In genomic region chr6:21166611-21167010, GRCm38 (mm10) we compare ENCODE assay signal across 22 mouse cellular contexts. TPM values are rescaled to one million over a fixed set of nuclear protein-coding genes. Genes with fewer than 3 reads are reported as not detected.
DNase-seq lines count a peak whose midpoint lies in the region.
"Had no signal": no experiment of that assay in that cellular context is flagged by ENCODE, and none has a peak within 500 bp of the region (broad histone marks: within the 10 kb centered on the region; RNA-seq: fewer than 3 reads in every experiment).

No protein-coding gene starts in this region.

- H3K36me3 ChIP-seq in embryonic facial prominence, embryonic 10.5 days (replicated peaks): no peaks in the 10 kb centered on the region
- H3K36me3 ChIP-seq: G1E had no signal

- WGBS in embryonic facial prominence, embryonic 10.5 days: 83% methylated on average over 1 of the region's 1 CpGs

- no peak overlapping the region for H3K4me3 ChIP-seq in embryonic facial prominence, embryonic 10.5 days

- no peaks in the 10 kb centered on the region for H3K4me1 ChIP-seq in embryonic facial prominence, embryonic 10.5 days

- H3K9me3 ChIP-seq in embryonic facial prominence, embryonic 10.5 days: no peaks in the 10 kb centered on the region
- H3K9me3 ChIP-seq: G1E had no signal

- no peak overlapping the region for H3K27ac ChIP-seq in embryonic facial prominence, embryonic 10.5 days (replicated peaks)

- peak; percentile 82 for DNase-seq in fat pad, adult 2 months (ENCODE audit: extremely low read depth, low read depth, low spot score)
- peak; percentile 88 for DNase-seq in gonadal fat pad, adult 2 months (ENCODE audit: low read depth)
- DNase-seq in embryonic facial prominence, embryonic 10.5 days (ENCODE audit: low spot score): no peak
- DNase-seq in adrenal gland, postnatal 4 days (ENCODE audit: low spot score in 2 of 2): no peak
- DNase-seq: adrenal gland, adult 2 months; adrenal gland, adult 8-10 months; adrenal gland, postnatal 10 days; adrenal gland, postnatal 14 days; adrenal gland, postnatal 25 days; adrenal gland, postnatal 36 days; B cell, adult 2 months; cerebellum, adult 11 months; cerebellum, adult 11-12 months; cerebellum, adult 18-20 months; cerebellum, adult 2 months had no signal

- H3K27me3 ChIP-seq in embryonic facial prominence, embryonic 10.5 days (replicated peaks; ENCODE audit: low read depth, poor library complexity, severe bottlenecking): no peaks in the 10 kb centered on the region
- H3K27me3 ChIP-seq: CH12.LX had no signal

RNA-seq across cellular contexts. Expression of gene Kcnd2, which starts 48.7 kb away (rescaled TPM):
- 0.06 and 0.19 TPM in 2 replicates for polyA plus RNA-seq in gonadal fat pad, adult 2 months (2012; rRNA removed)
- polyA plus RNA-seq in embryonic facial prominence, embryonic 10.5 days (2016; fragmentation: Nextera tagmentation; extraction: Ambion mirVana): 0.29 and 0.32 TPM in 2 replicates
- 1 to 10 TPM; 2.5 to 2.8 TPM for total RNA-seq in adrenal gland, postnatal 4 days (2021)
- total RNA-seq: CH12.LX, MEL had no signal
- polyA plus RNA-seq: activated CD4-positive, CD25-positive, alpha-beta regulatory T cell, adult 4 months; C2C12; CD4-positive, CD25-positive, alpha-beta regulatory T cell, adult 4 months; G1E; Patski had no signal

Comparison
In these comparisons a context has a peak if more than half of its experiments do, and no peak if none do; other contexts are left out.
1. DNase-seq: peak in fat pad, adult 2 months (single experiment) and gonadal fat pad, adult 2 months (single experiment); none in embryonic facial prominence, embryonic 10.5 days (single experiment) and adrenal gland, postnatal 4 days (0 of 2).